Mouse (Mus musculus) G1E (cell line): ENCODE data around the gene 4930558C23Rik.

ENCODE experiments used
- CTCF ChIP-seq: IDR thresholded peaks from 2 replicates; pipeline ENCODE4 v1.5.1; 2012; ENCODE audit warnings: low read depth, low read length, inconsistent platforms, mixed read lengths
- GATA1 ChIP-seq: IDR thresholded peaks from 2 replicates; pipeline ENCODE4 v1.6.1; 2012; ENCODE audit warnings: borderline replicate concordance, low read length, inconsistent platforms, mixed read lengths
- POLR2AphosphoS5 ChIP-seq: IDR thresholded peaks from 2 replicates; pipeline ENCODE4 v1.6.1; 2012; ENCODE audit warnings: low read depth, low read length, inconsistent platforms; ENCODE audit not compliant: insufficient replicate concordance
- TAL1 ChIP-seq: conservative IDR thresholded peaks from 2 replicates; pipeline ENCODE4 v1.6.1; 2012; ENCODE audit warnings: low read depth, low read length, inconsistent platforms, mixed read lengths

DNA sequence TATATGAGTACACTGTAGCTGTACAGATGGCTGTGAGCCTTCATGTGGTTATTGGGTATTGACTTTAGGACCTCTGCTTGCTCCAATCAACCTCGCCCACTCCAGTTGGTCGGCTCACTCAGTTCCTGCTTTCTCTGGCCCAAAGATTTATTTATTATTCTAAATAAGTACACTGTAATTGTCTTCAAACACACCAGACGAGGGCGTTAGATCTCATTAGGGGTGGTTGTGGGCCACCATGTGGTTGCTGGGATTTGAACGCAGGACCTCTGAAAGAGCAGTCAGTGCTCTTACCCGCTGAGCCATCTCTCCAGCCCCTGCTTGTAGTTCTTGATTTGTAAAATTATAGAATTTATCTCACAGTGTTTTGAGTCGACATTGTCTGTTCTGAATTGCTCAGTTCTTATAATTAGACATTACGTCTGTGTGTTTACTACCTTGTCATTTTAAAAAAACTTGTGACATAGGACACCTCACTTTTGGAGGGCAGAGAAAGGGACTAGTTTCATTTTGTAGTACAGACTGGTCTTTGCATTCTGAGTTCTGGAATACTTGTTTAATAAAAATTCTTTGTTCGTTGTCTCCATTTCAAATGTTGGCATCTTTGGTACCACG lies 30.8 kb upstream of the 4930558C23Rik start:
- TF ChIP-seq CTCF (no peak), GATA1 (no peak), POLR2AphosphoS5 (no peak), TAL1 (no peak)
